Mouse (Mus musculus): ENCODE results near the gene Mon1b. TPM values are rescaled to one million over a fixed set of nuclear protein-coding genes. Genes with fewer than 3 reads are reported as not detected.

Gene Mon1b
- polyA plus RNA-seq (2021; fragmentation: Nextera tagmentation) = 9.4 and 10.4 TPM in 2 replicates
- long read RNA-seq, experiment 1, full-length matches to known transcripts = 4 of 15 reads
- long read RNA-seq, experiment 1, partial matches to known transcripts = 9 of 15 reads
- long read RNA-seq, experiment 1, other reads (novel, unspliced or antisense) = 2 of 15 reads
- long read RNA-seq, experiment 2, full-length matches to known transcripts = 52 of 62 reads
- long read RNA-seq, experiment 2, partial matches to known transcripts = 3 of 62 reads
- long read RNA-seq, experiment 2, other reads (novel, unspliced or antisense) = 7 of 62 reads

DNA sequence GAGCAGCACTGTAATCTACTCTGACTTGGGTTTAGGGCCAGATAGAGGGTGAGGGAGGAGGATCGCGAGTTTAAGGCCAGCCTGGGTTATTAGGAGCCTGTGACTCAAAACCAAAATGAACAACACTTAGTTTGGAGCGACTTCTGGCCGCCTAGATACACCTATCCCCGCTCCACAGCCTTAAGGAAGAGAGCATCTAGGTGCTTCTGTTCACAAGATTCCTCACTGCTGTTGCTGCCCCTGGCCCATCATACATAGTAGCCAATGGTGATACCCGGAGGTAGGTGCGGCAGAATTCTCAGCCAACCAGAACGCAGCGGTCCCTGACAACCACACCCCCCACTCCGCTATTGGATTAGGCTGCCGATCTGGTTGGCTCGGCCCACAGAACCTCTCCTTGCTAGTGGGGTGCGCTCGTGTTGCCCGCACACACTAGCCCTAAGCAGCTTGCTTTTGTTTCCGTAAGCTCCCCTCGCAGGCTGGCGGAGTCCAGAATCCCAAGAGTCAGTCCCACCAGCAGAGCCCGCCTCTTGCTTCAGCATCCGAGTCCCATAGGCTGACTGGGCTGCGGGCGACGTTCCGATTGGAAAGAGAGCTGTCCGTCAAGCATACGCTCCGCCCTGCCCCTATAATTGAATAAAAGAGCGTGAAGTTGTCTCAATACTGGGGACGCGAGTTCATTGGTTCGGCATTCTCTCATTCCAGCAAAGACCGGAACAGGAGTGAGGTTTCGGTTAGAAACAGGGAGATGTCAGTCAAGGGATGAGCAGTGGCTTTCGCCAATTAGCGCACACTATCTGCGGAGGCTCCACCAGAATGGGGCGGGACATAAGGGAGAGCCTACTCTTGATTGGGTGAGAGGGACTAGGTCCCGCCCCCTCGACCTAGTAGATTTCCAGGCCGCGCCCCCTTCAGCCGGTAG, at the start of gene Mon1b:
Mon1b (plus strand) TSS at position 918 of the 922 bp plus-strand sequence.

DNA sequence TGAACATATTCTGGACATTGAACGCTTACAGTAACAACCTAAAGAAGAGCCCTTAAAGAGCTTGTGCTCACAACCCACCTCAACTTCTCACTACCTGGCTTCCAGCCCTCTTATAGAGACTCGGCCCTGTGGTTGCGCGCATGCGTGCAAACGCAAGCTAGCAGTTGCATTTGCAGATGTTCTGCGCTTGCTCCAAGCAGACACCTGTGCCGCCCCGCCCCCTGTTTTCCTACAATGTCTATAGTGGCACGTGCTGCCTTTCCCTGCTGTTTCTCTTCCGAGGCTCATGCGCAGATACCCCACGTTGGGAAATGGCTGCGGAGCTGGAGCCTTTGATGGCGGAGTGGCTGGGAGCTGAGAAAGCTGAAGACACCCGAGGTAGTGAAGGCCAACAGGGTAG, 7.5 kb downstream of the Mon1b start, which contains the start of gene Syce1l:
Syce1l (plus strand) TSS at position 288 of the 400 bp plus-strand sequence.

Other genes starting within 250 kb of the Mon1b start
- gene Syce1l, start 7.6 kb downstream of the Mon1b start, polyA plus RNA-seq (2021; fragmentation: Nextera tagmentation) = not detected in 2 replicates
- gene Adamts18, start 213.2 kb downstream of the Mon1b start, polyA plus RNA-seq (2021; fragmentation: Nextera tagmentation) = 0.06 and 0.14 TPM in 2 replicates

Data from layer of hippocampus, adult 6 months (tissue).